Mouse (Mus musculus) testis, postnatal 14 days (tissue): ENCODE data around the gene Uspl1.
A peak's percentile ranks its signal among the peaks of the same experiment; 100 is the strongest.

Experiments
- DNase-seq: peaks from one replicate; pipeline ENCODE4 v3.0.0; 2021; ENCODE audit warnings: low spot score

Uspl1 gene

GRCm38 (mm10) chr5:149209328-149209727 lies 25.2 kb downstream of the Uspl1 start:
- no peak for DNase-seq

- no peak for DNase-seq
These were observed 26.9 kb downstream of the Uspl1 start for GRCm38 (mm10) chr5:149211041-149211440.

GRCm38 (mm10) chr5:149212806-149213205 lies 28.7 kb downstream of the Uspl1 start:
- DNase-seq = no peak

- DNase-seq = no peak
These were observed 31.4 kb downstream of the Uspl1 start for GRCm38 (mm10) chr5:149215540-149215939.

GRCm38 (mm10) chr5:149217524-149218357 lies 33.6 kb downstream of the Uspl1 start:
- DNase-seq = no peak

- DNase-seq = no peak
These were observed 35.3 kb downstream of the Uspl1 start for GRCm38 (mm10) chr5:149219493-149219892.

GRCm38 (mm10) chr5:149221355-149221754 lies 37.2 kb downstream of the Uspl1 start:
- DNase-seq = no peak

- DNase-seq = no peak
These were observed 40.5 kb downstream of the Uspl1 start for GRCm38 (mm10) chr5:149224666-149225065.

GRCm38 (mm10) chr5:149228700-149229618 lies 44.8 kb downstream of the Uspl1 start:
- peak; percentile 96 for DNase-seq

GRCm38 (mm10) chr5:149229619-149230339 lies 45.6 kb downstream of the Uspl1 start:
- DNase-seq = no peak

GRCm38 (mm10) chr5:149235002-149235401 lies 50.9 kb downstream of the Uspl1 start:
- DNase-seq = no peak

- DNase-seq = no peak
These were observed 53.2 kb downstream of the Uspl1 start for GRCm38 (mm10) chr5:149237221-149237950.

GRCm38 (mm10) chr5:149242467-149242866 lies 58.3 kb downstream of the Uspl1 start:
- DNase-seq = no peak

- no peak for DNase-seq
These were observed 58.9 kb downstream of the Uspl1 start for GRCm38 (mm10) chr5:149243053-149243452.

- DNase-seq = no peak
These were observed 61.3 kb downstream of the Uspl1 start for GRCm38 (mm10) chr5:149245391-149245964.

- no peak for DNase-seq
These were observed 61.9 kb downstream of the Uspl1 start for GRCm38 (mm10) chr5:149245965-149246470.

GRCm38 (mm10) chr5:149247047-149247904 lies 63.1 kb downstream of the Uspl1 start:
- no peak for DNase-seq

GRCm38 (mm10) chr5:149252303-149252702 lies 68.2 kb downstream of the Uspl1 start:
- DNase-seq = no peak

GRCm38 (mm10) chr5:149253491-149253890 lies 69.3 kb downstream of the Uspl1 start:
- DNase-seq = no peak

- no peak for DNase-seq
These were observed 71.4 kb downstream of the Uspl1 start for GRCm38 (mm10) chr5:149255522-149255921.
